Mouse (Mus musculus) kidney, postnatal 4 days (tissue): ENCODE measurements around the gene Sipa1l2.
A peak's percentile ranks its signal among the peaks of the same experiment; 100 is the strongest.
"Not testable (repeated sequence)": the region's sequence is repeated elsewhere in the genome, so short reads cannot be mapped to it uniquely, and the experiment has no call there.

Source experiments
- DNase-seq, 2 experiments: peaks; one replicate each; pipeline ENCODE4 v3.0.0; 2021; ENCODE audit warnings: mixed read lengths in 2 of 2

Sipa1l2 gene

GRCm38 (mm10) chr8:125533709-125534108, 35.9 kb downstream of the Sipa1l2 start:
- no peak for DNase-seq

GRCm38 (mm10) chr8:125532953-125533352, 36.7 kb downstream of the Sipa1l2 start:
- DNase-seq = peak; percentile 54 to 77

GRCm38 (mm10) chr8:125532177-125532576, 37.4 kb downstream of the Sipa1l2 start:
- DNase-seq = no peak

GRCm38 (mm10) chr8:125531640-125532039, 38.0 kb downstream of the Sipa1l2 start:
- no peak for DNase-seq

- no peak for DNase-seq
Measured at GRCm38 (mm10) chr8:125531088-125531438, 38.5 kb downstream of the Sipa1l2 start.

GRCm38 (mm10) chr8:125530187-125531087, 39.2 kb downstream of the Sipa1l2 start:
- DNase-seq = no peak

- no peak for DNase-seq
Measured at GRCm38 (mm10) chr8:125529019-125529418, 40.6 kb downstream of the Sipa1l2 start.

- peak in 1 of 2 experiments; percentile 51 for DNase-seq
Measured at GRCm38 (mm10) chr8:125527941-125528340, 41.7 kb downstream of the Sipa1l2 start.

- DNase-seq = peak; percentile 38 to 60
Measured at GRCm38 (mm10) chr8:125526999-125527398, 42.6 kb downstream of the Sipa1l2 start.

GRCm38 (mm10) chr8:125526582-125526981, 43.0 kb downstream of the Sipa1l2 start:
- DNase-seq = no peak

- DNase-seq = no peak
Measured at GRCm38 (mm10) chr8:125524479-125524878, 45.1 kb downstream of the Sipa1l2 start.

GRCm38 (mm10) chr8:125523213-125523612, 46.4 kb downstream of the Sipa1l2 start:
- DNase-seq = peak; percentile 40 to 56

GRCm38 (mm10) chr8:125522151-125522550, 47.5 kb downstream of the Sipa1l2 start:
- no peak for DNase-seq

- DNase-seq = no peak
Measured at GRCm38 (mm10) chr8:125521087-125521486, 48.5 kb downstream of the Sipa1l2 start.

GRCm38 (mm10) chr8:125520308-125520707, 49.3 kb downstream of the Sipa1l2 start:
- DNase-seq = not testable (repeated sequence)

- no peak for DNase-seq
Measured at GRCm38 (mm10) chr8:125518951-125519350, 50.7 kb downstream of the Sipa1l2 start.

GRCm38 (mm10) chr8:125518301-125518700, 51.3 kb downstream of the Sipa1l2 start:
- DNase-seq = peak; percentile 44 to 60

- no peak for DNase-seq
Measured at GRCm38 (mm10) chr8:125517397-125517796, 52.2 kb downstream of the Sipa1l2 start.

GRCm38 (mm10) chr8:125516115-125516905, 53.3 kb downstream of the Sipa1l2 start:
- DNase-seq = no peak

GRCm38 (mm10) chr8:125515665-125516064, 53.9 kb downstream of the Sipa1l2 start:
- DNase-seq = no peak

- peak in 1 of 2 experiments; percentile 47 for DNase-seq
Measured at GRCm38 (mm10) chr8:125513935-125514334, 55.7 kb downstream of the Sipa1l2 start.

- DNase-seq = no peak
Measured at GRCm38 (mm10) chr8:125513242-125513866, 56.3 kb downstream of the Sipa1l2 start.

- no peak for DNase-seq
Measured at GRCm38 (mm10) chr8:125512561-125512960, 57.0 kb downstream of the Sipa1l2 start.
